Comparison of ENCODE assay signal across 8 mouse cellular contexts in the genomic region with DNA sequence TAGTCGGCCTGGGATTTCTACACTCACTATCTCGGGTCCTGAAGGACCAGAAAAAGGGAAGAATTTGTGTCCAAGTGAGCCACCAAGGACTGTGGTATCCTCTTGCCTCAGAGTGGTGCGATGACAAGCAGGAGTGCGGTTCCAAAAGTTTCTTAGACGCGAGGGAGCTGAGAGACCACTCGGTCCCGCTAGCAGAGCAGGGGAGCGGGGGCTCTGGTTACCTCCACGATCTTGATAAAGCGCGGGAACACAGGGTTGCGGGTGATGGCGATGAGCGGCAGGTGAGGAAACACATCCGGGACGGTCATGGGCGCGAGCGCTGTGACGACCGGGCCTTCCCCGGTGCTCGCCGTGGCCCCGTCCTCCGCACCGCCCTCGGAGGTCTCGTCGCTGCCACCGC. TPM values are rescaled to one million over a fixed set of nuclear protein-coding genes. Genes with fewer than 3 reads are reported as not detected.
DNase-seq lines count a peak whose midpoint lies in the region; ATAC-seq and TF ChIP-seq lines count a peak whose summit lies in the region.

No protein-coding gene starts in this region.

- no peaks in the 10 kb centered on the region for H3K27me3 ChIP-seq in heart, adult 2 months (ENCODE audit: control insufficient read depth, insufficient read depth, low read length)
- H3K27me3 ChIP-seq in forebrain, embryonic 10.5 days (ENCODE audit: poor library complexity, severe bottlenecking): no peaks in the 10 kb centered on the region
- H3K27me3 ChIP-seq in liver, embryonic 12.5 days (replicated peaks): peaks cover 11% of the 10 kb centered on the region; the same call in 1 of the 2 replicates

- ATAC-seq in CD4-positive, CD25-positive, alpha-beta regulatory T cell, adult 4 months: peak; percentile 21
- ATAC-seq in liver, embryonic 12.5 days: no peak; the same call in 1 of the 2 replicates

- peaks cover 4% of the 10 kb centered on the region for H3K4me1 ChIP-seq in heart, adult 2 months (ENCODE audit: control insufficient read depth, insufficient read depth, low read length)
- H3K4me1 ChIP-seq in forebrain, embryonic 10.5 days: peaks cover 33% of the 10 kb centered on the region
- H3K4me1 ChIP-seq in liver, embryonic 12.5 days: peaks cover 32% of the 10 kb centered on the region

- no peaks in the 10 kb centered on the region for H3K79me2 ChIP-seq in heart, adult 2 months (replicated peaks; ENCODE audit: control insufficient read depth, insufficient read depth, low read length)

- peak overlapping the region; percentile 77 for H3K27ac ChIP-seq in heart, adult 2 months
- H3K27ac ChIP-seq in forebrain, embryonic 10.5 days: peak overlapping the region; percentile 94
- peak overlapping the region; percentile 78 for H3K27ac ChIP-seq in liver, embryonic 12.5 days

- TF ChIP-seq EP300 in heart, adult 2 months (IDR thresholded peaks at IDR 0.05; ENCODE audit: insufficient read depth, low read depth, low read length): no peak

- H3K9ac ChIP-seq in heart, adult 2 months (ENCODE audit: low read depth, low read length): peak overlapping the region; percentile 82
- peak overlapping the region; percentile 91 for H3K9ac ChIP-seq in liver, embryonic 12.5 days

- peak overlapping the region; percentile 94 for H3K4me2 ChIP-seq in liver, embryonic 12.5 days

- TF ChIP-seq POLR2A in heart, adult 2 months (IDR thresholded peaks at IDR 0.05; ENCODE audit: insufficient read depth, low read depth, low read length): no peak

- TF ChIP-seq CTCF in heart, adult 2 months (IDR thresholded peaks at IDR 0.05): no peak

- intact Hi-C loops in heart, adult 2 months (cut with DNase I): loop anchor here (2.0 to 5.0 kb wide), 4 partner anchors 44 to 136 kb away; a partner anchor contains a TSS

- DNase-seq in heart, adult 2 months: no peak
- no peak for DNase-seq in heart, postnatal 4 days
- no peak for DNase-seq in forebrain, embryonic 10.5 days (ENCODE audit: extremely low spot score, low spot score)
- DNase-seq in ovary, adult 18-20 months (ENCODE audit: low spot score): no peak
- no peak for DNase-seq in right cerebral cortex, postnatal 14 days
- DNase-seq in kidney, adult 18-20 months: no peak

- no peaks in the 10 kb centered on the region for H3K36me3 ChIP-seq in heart, adult 2 months (ENCODE audit: control insufficient read depth, insufficient read depth, low read length)
- H3K36me3 ChIP-seq in forebrain, embryonic 10.5 days (replicated peaks): peaks cover 43% of the 10 kb centered on the region
- H3K36me3 ChIP-seq in liver, embryonic 12.5 days: peaks cover 41% of the 10 kb centered on the region

- WGBS in heart, adult 2 months: under 1% methylated on average over 23 of the region's 32 CpGs
- 1% methylated on average over 32 of the region's 32 CpGs for WGBS in forebrain, embryonic 10.5 days
- under 1% methylated on average over 32 of the region's 32 CpGs for WGBS in liver, embryonic 12.5 days (ENCODE audit: insufficient replicate concordance)

- H3K4me3 ChIP-seq in heart, adult 2 months: peak overlapping the region; percentile 86
- H3K4me3 ChIP-seq in forebrain, embryonic 10.5 days: peak overlapping the region; percentile 100
- peak overlapping the region; percentile 99 for H3K4me3 ChIP-seq in liver, embryonic 12.5 days

- H3K9me3 ChIP-seq in forebrain, embryonic 10.5 days: no peaks in the 10 kb centered on the region
- no peaks in the 10 kb centered on the region for H3K9me3 ChIP-seq in liver, embryonic 12.5 days (replicated peaks)

RNA-seq across cellular contexts. Expression of a gene that starts 0.4 kb away (rescaled TPM):
- 100 to 1,000 TPM; 113 to 131 TPM for total RNA-seq in heart, adult 2 months (2021)
- 95.9 and 116 TPM in 2 replicates for polyA plus RNA-seq in heart, adult 2 months (2012; rRNA removed)
- 10 to 100 TPM; 89.0 to 90.5 TPM for total RNA-seq in heart, postnatal 4 days (2021)
- 1 to 10 TPM; 4.5 to 8.0 TPM for polyA plus RNA-seq in CD4-positive, CD25-positive, alpha-beta regulatory T cell, adult 4 months (2017; shearing (Covaris generic))
- 61.8 and 62.3 TPM in 2 replicates for polyA plus RNA-seq in forebrain, embryonic 10.5 days (2016; fragmentation: Nextera tagmentation; extraction: Ambion mirVana)
- 61.7 and 65.4 TPM in 2 replicates for polyA plus RNA-seq in liver, embryonic 12.5 days (2016; fragmentation: Nextera tagmentation; extraction: Ambion mirVana)

RNA-seq across cellular contexts. Expression of a gene that starts 1.7 kb away (rescaled TPM):
- total RNA-seq in heart, adult 2 months (2021): not detected
- 0.23 and 0.44 TPM in 2 replicates for polyA plus RNA-seq in heart, adult 2 months (2012; rRNA removed)
- total RNA-seq in heart, postnatal 4 days (2021): under 1 TPM; 0.17 to 0.20 TPM
- polyA plus RNA-seq in CD4-positive, CD25-positive, alpha-beta regulatory T cell, adult 4 months (2017; shearing (Covaris generic)): 1 to 10 TPM; 2.6 to 3.5 TPM
- 0.53 and 0.81 TPM in 2 replicates for polyA plus RNA-seq in forebrain, embryonic 10.5 days (2016; fragmentation: Nextera tagmentation; extraction: Ambion mirVana)
- polyA plus RNA-seq in liver, embryonic 12.5 days (2016; fragmentation: Nextera tagmentation; extraction: Ambion mirVana): 0.50 and 0.57 TPM in 2 replicates

RNA-seq across cellular contexts. Expression of a gene that starts 13.0 kb away (rescaled TPM):
- 100 to 1,000 TPM; 671 to 795 TPM for total RNA-seq in heart, adult 2 months (2021)
- 801 and 1,357 TPM in 2 replicates for polyA plus RNA-seq in heart, adult 2 months (2012; rRNA removed)
- total RNA-seq in heart, postnatal 4 days (2021): 100 to 1,000 TPM; 921 to 984 TPM
- 1,000 to 10,000 TPM; 3,663 to 4,818 TPM for polyA plus RNA-seq in CD4-positive, CD25-positive, alpha-beta regulatory T cell, adult 4 months (2017; shearing (Covaris generic))
- 1,518 and 1,601 TPM in 2 replicates for polyA plus RNA-seq in forebrain, embryonic 10.5 days (2016; fragmentation: Nextera tagmentation; extraction: Ambion mirVana)
- 1,562 and 1,574 TPM in 2 replicates for polyA plus RNA-seq in liver, embryonic 12.5 days (2016; fragmentation: Nextera tagmentation; extraction: Ambion mirVana)

RNA-seq across cellular contexts. Expression of a gene that starts 16.7 kb away (rescaled TPM):
- 100 to 1,000 TPM; 291 to 329 TPM for total RNA-seq in heart, adult 2 months (2021)
- polyA plus RNA-seq in heart, adult 2 months (2012; rRNA removed): 320 and 381 TPM in 2 replicates
- total RNA-seq in heart, postnatal 4 days (2021): 100 to 1,000 TPM; 295 to 325 TPM
- polyA plus RNA-seq in CD4-positive, CD25-positive, alpha-beta regulatory T cell, adult 4 months (2017; shearing (Covaris generic)): 100 to 1,000 TPM; 280 to 291 TPM
- 192 and 193 TPM in 2 replicates for polyA plus RNA-seq in forebrain, embryonic 10.5 days (2016; fragmentation: Nextera tagmentation; extraction: Ambion mirVana)
- polyA plus RNA-seq in liver, embryonic 12.5 days (2016; fragmentation: Nextera tagmentation; extraction: Ambion mirVana): 176 and 179 TPM in 2 replicates

RNA-seq across cellular contexts. Expression of a gene that starts 41.6 kb away (rescaled TPM):
- total RNA-seq in heart, adult 2 months (2021): 10 to 100 TPM; 61.3 to 69.1 TPM
- polyA plus RNA-seq in heart, adult 2 months (2012; rRNA removed): 51.0 and 57.5 TPM in 2 replicates
- 10 to 100 TPM; 89.2 to 92.5 TPM for total RNA-seq in heart, postnatal 4 days (2021)
- polyA plus RNA-seq in CD4-positive, CD25-positive, alpha-beta regulatory T cell, adult 4 months (2017; shearing (Covaris generic)): 10 to 100 TPM; 52.6 to 55.0 TPM
- polyA plus RNA-seq in forebrain, embryonic 10.5 days (2016; fragmentation: Nextera tagmentation; extraction: Ambion mirVana): 160 and 172 TPM in 2 replicates
- polyA plus RNA-seq in liver, embryonic 12.5 days (2016; fragmentation: Nextera tagmentation; extraction: Ambion mirVana): 73.6 and 79.1 TPM in 2 replicates
